Mouse (Mus musculus) left cerebral cortex, postnatal 14 days (tissue): ENCODE results near the gene Mr1. TPM values are rescaled to one million over a fixed set of nuclear protein-coding genes. Genes with fewer than 3 reads are reported as not detected.

Experiments
- DNase-seq, 2 experiments: peaks; one replicate each; pipeline ENCODE4 v3.0.0; 2021 to 2022; ENCODE audit warnings: low spot score in 2 of 2, mixed read lengths in 1 of 2
- intact Hi-C: fragments of 180-260 bp; cut with DNase I; formaldehyde crosslinking; loops from one replicate; pipeline ENCODE4 v1.15.1; 2025
- total RNA-seq, 2 experiments: library from RNA; stranded (reverse); gene quantifications; 2 replicates each; pipeline ENCODE4 v1.2.3; 2021

The Mr1 gene
- total RNA-seq, 2 experiments from 2014 or later = 2.0 to 2.3 TPM

DNA sequence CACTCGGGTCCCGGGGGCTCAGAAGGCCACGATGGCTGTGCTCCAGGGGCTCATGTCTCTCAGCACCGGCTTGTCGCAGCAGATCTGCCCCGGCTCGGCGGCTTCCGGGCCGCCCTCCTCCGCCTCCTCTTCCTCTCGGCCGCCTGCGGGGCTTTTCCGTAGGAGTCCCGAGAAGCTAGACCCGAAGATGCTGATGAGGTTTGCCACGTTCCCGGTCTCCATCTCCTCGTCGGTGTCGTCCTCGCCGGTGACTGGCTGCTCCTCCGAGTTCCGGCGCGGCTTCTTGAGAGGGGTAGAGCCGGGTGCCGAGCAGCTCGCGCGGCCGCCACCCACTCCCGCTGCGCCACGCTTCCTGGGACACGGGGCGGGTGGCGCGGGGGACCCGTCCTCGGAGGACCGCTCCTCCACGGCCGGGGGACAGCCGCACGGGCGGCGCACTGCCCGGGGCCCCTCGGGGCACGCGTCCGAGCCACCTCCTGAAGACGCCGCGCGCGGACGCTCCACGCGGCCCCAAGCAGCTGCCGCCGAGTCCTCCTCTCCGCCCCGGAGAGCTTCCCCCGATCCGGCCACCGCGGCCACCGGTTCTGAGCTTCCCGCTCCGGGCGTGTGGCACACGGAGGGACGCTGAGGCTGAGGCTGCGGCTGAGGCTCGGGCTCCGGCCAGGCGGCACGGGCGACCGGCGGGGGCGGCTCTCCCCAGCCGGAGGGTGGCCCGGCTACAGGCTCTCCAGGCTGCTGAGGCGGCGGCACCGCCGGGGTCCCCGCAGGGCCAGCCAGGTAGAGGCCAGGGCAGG lies 47.9 kb downstream of the Mr1 start:
- peak; percentile 49 to 65 for DNase-seq
- intact Hi-C loops = loop anchor here (1.0 to 5.0 kb wide), 3 partner anchors 49 to 119 kb away; partner anchors contain the start of gene Stx6

DNA sequence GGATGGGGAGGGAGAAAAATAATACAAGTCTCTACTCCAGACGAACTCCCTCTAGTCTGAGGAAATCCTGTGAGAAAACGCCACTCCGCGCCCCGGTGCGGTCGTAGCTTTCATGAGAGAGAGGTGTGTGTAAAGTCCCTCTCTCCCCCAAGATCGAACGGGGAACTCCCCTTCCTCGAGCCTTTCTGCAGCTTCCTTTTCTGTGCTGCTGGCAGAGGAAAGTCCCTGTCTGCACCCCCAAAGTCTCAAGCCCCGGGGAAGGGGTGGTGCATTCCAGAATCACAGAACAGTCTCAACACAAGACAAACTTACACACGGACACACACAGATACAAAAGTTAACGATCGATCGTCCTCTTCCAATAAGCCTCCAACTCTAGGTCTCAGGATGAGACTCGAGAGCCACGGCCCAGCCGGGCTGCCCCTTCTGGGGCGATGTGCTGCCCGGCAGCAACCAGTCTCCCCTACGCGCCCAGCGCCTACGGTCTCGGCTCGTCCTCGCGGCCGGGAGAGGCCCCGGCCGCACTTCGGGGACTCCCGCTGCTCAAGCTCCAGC lies 48.6 kb downstream of the Mr1 start:
- intact Hi-C loops = loop anchor here (5.0 kb wide), 2 partner anchors 59 to 119 kb away; partner anchors contain the start of gene Stx6

DNA sequence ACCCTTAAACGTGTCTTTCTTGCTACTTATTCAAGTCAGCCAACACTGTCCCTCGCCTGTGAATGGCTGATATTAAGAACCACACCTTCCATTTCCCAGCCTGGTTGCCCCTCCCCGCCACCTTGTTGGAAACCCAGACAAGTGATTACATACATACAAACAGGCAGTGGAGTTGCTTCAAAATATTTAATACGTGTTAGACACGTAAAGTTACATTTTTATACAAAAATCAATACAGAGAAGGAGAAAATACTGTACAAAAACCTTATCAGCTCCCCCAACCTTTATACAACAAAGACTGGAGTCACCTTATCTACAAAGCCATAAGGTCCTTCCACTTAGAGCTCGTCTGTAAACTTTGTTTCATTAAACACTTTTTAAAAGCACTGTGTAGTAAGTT lies 49.3 kb downstream of the Mr1 start:
- no peak for DNase-seq
- intact Hi-C loops = loop anchor here (5.0 kb wide), 2 partner anchors 60 to 120 kb away; partner anchors contain the start of gene Stx6

More for the DNA sequence above, 48.6 kb downstream of the Mr1 start:
- DNase-seq = peak in 1 of 2 experiments; percentile 37

DNA sequence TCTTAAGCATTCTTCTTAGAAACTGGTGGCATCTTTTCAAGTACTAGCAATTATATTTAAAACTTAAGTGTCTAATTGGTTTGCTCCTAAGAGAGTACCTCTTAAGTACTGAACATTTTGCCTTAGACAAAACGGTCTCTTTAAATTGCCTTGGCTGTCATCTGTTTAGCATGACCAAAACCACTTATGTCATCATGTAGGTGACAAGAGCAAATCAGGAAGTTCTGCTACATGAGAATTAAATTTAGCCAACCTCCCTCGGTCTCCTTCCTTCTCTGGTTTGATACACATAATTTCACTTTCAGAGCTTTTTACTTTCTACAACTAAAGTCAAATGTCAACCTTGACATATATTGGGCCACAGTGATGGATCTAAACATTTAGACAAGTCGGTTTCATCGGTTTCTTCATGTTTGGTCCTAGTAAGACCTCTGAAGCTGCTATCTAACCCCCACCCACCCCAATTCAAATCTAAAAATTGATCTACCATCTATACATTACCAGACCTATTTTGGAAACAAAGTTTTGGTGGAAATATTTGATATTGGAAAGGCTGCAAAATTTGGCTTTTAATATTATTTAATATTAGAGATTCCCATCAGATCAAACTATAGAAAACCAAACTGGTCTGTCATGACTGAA lies 49.9 kb downstream of the Mr1 start:
- no peak for DNase-seq
- intact Hi-C loops = loop anchor here (5.0 kb wide), 2 partner anchors 61 to 121 kb away; partner anchors contain the start of gene Stx6

DNA sequence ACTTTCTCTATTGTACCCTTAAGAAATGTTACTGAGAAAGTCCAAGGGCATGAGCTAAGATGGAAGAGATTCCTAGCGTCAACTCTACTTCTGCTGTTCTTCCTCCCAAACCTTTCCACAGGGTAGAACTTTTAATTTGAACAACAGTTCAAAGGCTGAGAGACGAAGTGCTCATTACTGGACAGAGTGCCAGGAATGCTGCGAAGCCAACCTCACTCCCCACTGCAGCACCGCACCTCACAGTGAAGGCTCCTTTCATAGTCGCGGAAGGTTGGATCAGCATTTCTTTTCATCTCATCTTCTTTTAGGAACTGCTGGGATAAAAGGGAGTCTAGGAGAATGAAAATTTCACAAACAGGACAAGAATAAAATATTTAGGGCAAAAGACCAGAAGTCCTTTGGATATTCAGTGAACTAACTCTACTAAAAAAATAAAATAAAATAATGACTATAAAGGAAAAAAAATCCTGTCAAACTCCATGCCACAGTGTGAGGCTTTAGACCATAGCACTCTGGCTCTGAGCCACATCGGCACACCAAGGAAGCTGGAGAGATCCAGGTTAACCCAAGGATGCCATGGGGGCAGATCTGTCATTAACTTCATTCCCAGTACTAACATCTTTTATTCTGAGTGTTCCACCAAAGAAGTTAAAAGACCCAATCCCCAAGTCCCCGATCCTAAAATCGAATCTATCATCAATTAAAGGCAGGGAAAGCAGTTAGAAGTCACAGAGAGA lies 52.5 kb downstream of the Mr1 start:
- no peak for DNase-seq
- intact Hi-C loops = no loop called here

DNA sequence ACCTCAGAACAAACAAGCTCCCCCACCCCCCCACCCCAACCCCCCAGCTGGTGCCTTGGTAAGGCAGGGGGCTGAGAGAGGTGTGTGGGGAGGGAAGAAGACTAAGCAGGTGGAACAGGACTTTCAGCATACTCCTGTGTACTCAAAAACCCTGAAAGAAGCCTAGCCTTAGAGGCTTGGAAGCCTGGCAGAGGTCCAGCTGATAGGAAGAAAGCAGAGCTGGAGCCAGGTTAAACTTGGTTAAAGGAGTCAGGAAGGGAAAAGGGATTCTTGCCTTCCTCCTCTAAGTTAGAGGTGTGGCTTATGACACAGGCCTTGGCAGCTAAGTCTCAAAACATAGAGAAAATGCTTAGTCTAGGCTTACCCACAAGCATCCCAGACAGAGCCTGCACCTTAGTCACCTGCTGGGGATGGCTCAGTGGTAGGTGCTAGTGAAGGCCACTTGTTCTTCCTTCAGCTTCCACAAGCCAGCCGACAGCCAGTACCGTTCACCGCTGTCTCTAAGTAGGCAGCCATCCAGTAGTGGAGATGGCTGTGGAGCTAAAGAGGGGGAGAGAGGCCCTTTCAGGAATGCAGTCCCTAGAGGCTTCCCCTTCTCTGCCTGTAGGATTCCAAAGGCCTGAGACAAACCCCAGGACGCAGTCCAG lies 53.3 kb downstream of the Mr1 start:
- intact Hi-C loops = no loop called here
- no peak for DNase-seq

DNA sequence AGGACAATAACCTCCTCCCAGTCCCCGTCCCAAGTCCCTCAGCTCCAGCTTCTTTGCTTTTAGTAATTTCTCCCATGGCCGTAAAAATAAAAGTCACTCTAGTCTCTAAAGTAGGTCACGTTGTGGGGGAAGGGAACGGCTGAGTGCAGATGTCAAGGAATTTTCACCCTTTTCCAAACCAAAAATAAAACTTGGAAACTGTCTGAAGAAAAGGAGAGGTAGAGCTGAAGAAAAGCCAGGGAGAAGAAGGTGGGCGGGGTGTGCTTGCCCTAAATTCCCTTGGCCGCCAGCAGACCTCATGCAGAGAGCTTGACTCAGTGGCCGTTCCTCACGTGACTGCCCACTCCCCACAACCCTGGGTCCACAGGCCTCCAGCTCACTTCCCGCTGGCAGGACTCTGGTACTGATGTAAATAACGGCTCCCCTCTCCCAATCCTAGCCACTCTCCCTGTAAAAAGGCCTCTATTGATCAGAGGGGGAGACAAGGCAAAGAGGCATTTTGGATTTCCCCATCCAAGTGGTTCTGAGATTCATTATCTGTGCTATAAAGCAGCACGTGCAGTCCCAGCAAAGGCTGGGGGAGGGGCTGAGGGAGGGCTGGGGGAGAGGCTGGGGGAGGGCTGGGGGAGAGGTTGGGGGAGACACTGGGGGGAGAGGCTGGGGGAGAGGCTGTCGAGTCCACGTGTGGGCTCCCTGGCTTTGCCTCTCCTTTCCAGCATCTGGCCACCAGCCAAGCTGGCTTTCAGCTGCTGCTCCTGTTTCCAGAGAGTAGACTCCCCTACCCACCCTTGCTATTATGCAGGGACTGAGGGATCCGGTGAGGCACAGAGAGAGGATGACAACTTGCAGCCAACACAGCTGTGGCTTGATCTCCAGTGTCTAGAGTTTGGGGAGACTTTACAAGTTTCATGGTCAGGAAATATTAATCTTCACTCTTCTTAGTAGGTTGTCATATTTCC lies 54.5 kb downstream of the Mr1 start:
- intact Hi-C loops = no loop called here

DNA sequence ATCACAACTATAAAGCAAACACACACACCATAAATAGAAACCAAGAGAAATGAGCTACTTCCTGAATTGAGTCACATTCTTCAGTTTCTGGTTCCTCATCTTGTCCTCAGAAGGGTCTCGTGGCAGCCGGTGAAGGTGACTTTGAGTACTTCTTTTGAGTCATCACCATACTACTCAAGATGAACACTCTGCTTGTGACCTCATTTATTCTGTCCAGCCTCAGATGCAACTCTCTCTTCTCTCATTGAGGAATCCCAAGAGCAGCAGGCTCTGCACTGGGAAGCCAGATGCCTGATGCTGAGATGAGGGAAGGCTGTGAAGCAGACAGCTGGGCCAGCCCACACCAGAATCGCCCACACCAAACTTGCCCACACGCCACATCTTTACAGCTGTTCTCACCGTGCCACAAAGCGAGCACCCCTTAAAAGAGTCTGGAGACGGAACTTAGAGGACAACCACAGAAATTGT lies 55.2 kb downstream of the Mr1 start:
- intact Hi-C loops = no loop called here
- peak; percentile 48 to 72 for DNase-seq

More for the DNA sequence above, 54.5 kb downstream of the Mr1 start:
- peak; percentile 65 to 77 for DNase-seq

DNA sequence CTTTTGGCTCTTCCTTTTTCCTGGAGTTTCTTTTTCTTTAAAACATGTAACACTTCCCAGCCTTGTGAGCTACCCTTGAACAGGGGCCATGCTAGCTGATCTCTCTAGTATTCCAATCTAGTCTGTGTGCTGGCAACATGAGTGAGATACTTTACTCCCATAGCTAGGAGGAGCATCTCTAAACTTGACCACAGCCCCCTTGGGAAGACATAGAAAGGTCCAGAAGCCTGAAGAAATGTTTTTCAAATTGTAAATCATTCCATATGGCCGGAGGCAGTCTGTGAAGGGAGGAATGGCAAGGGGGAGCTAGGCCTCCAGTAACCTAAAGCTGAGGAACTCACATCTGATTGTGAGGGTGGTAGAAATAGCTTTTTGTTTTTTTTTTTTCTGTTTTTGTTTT lies 55.9 kb downstream of the Mr1 start:
- intact Hi-C loops = no loop called here
- no peak for DNase-seq

DNA sequence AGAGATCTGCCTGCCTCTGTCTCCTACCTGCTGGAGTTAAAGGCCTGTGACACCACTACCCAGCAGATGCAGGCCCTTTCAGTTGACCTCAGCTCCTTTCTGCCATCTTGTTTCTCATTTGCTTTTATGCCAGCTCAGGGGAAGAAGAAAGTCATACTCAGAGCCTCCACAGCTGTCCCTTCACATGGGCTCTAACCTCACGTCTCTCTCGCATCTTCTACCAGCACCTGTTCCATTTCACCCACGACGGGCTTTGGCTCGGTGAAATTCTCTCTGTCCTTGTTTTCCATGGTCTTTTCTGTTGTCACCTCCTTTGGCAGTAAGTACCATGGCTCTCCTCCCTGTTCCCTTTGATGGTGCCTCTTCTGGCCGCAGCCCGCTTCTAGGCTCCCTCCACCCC lies 56.3 kb downstream of the Mr1 start:
- DNase-seq = no peak
- intact Hi-C loops = no loop called here

DNA sequence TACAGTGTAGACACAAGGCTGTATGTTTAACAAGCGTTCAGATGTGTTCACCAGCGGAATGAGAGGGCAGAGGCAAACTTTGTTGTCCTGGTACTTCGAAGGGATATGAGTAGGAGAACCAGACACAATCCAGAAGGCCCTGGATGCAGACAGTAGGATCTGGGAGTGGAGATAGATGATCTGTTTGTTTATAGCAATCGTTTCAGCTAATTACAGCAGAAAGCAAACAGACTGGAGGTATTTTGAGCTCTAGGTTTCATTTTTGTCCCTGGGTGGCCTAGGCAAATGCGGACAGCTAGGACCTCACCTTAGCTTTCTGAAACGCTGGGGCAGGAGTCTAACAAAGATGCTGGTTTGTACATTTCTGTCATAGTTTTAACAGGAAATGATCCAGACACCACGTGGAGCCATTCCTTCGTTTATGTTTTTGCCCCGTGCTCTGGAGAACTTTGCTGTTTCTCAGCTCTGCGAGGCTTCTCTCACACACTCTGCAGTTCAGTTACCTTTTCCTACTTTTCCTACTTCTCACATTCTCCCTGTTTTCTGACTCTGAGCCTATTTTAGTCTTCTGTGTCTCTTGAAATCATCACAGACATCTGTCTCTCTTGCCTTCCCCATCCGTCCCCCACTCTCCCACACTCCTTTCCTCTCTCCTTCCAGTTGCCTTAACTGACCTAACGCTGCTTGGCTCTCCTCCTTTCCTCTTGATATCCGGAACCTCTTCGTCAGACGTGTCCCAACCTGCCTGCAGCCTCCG lies 57.6 kb downstream of the Mr1 start:
- DNase-seq = no peak
- intact Hi-C loops = no loop called here

DNA sequence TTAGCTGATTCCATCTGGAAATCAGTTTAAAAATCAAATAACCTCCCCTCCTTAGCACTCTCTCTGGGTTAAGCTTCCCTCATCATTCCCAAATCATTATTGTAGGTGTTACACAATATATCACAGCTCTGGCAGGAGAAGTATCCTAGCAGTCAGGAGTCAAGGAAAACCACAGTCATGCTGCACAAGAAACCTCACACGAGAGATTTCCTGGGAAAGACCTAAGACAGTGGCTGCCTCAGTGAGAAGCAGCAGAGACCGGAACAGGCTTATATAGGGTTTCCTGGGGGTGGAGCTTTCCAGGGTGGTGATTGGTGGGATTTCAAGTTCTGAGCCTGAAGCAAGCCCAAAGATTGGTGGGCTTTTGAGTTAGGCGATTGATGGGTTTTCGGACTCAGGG lies 58.6 kb downstream of the Mr1 start:
- intact Hi-C loops = no loop called here
- no peak for DNase-seq

DNA sequence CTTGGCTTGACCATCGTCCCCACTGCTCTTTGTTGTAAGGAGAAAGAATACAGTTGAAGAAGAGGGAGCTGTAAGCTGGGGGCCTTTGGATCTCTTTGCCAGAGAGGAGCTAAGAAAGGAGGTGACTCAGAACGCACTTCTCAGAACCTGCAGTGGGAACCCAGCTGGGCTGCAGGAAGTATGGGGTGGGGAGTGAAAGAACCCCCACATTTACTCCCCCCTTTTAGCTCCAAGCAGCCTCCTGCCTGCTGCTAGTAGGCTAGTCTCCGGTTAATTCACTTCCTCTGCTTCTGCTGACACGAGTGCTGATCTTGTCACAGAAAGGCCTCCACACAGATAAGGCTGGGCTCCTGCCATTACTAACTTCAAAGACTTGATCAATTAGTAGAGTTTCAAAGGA lies 59.7 kb downstream of the Mr1 start:
- peak; percentile 42 to 55 for DNase-seq
- intact Hi-C loops = no loop called here

DNA sequence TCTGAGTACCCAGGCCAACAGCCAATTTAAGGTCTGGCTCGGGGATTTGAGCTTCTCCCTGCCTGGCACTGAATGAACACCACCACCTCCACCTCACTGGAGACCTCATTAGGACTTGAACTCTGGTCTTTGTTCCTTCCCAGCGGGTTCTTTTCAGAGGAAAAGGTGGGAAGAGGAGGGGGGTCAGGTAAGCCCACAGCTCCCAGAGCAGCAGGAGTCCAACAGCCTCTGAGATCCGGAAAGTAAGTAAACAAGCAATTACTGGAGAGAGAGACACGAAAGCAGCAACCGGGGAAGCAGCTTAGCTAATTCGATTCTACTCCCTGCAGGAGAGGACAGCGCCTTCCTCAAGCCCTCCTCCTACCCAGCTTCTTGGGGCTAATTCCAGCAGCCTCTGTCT lies 60.2 kb downstream of the Mr1 start:
- DNase-seq = no peak
- intact Hi-C loops = no loop called here

DNA sequence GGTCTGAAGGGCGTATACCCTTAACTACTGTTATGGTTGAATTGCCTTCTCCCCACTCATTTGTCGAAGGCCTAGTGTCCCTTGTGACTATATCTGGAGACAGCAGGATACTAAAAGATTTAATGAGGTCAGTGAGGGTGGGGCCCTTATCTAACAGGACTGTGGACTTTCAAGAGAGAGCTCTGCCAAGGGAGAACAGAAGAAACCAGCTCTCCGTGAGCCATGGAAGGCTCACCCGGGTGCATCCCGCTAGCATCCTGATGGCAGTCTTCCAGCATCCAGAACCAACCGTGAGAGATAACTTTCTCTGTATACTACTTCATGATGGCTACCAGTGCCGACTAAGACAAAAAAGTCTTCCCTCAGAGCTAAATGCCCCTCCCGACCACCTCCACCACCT lies 61.8 kb downstream of the Mr1 start:
- intact Hi-C loops = no loop called here

DNA sequence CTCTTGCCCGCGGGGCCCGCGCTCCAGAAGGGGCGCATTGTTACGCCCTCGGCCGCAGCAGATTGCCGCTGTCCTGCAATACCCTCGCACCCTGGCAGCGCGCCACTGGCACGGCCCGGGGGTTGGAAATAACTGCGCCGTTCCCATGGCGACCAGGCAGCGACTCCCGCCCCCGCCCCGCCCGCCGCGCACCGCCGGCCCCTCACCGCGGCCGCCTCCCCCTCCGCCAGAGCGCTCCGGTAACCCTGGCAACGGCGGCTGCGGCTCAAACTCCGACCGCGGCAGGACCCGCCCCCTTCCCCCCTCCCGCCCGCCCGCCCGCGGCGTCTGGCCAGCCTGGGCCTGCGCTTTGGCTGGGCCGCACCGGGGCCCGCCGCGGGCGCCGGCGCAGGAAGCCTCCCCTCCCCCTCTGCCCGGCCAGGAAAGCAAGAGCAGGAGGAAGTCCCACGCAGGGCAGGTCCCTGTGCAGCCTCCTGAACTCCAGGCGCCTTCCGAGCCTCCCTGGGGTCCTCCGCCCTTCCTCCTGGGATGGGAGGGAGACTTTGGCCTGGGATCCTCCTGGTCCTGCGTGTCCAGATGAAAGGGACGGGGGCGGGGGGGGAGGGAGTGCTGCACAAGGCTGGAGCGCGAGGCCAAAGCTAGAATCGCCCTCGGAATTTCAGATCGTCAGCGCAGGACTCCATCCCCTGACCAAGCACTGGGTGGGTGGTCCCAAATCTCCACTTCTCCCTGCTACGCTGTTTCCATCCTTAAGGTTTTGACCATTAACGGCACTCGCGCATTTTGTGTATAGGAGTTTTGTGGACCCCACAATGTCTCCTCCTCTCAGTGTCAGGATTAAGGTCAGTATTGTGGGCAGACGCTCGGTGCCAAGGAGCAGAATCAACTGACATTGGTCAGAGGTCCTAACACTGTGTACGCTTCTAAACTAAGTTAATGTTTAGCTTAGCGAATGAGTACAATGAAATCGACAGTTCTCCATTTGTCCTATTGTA lies 63.0 kb downstream of the Mr1 start:
- peak; percentile 93 for DNase-seq
- intact Hi-C loops = no loop called here

More for the DNA sequence above, 61.8 kb downstream of the Mr1 start:
- no peak for DNase-seq
